Comparison of ENCODE assay signal across 26 mouse cellular contexts in genomic region chr12:44453791-44454190, GRCm38 (mm10).
DNase-seq lines count a peak whose midpoint lies in the region; ATAC-seq and TF ChIP-seq lines count a peak whose summit lies in the region.
"Had no signal": no experiment of that assay in that cellular context is flagged by ENCODE, and none has a peak within 500 bp of the region (broad histone marks: within the 10 kb centered on the region; RNA-seq: fewer than 3 reads in every experiment).

No protein-coding gene starts in this region.

- TF ChIP-seq CTCF in lung, postnatal 0 days (IDR thresholded peaks at IDR 0.05) = no peak

- no peaks in the 10 kb centered on the region for H3K9me3 ChIP-seq in lung, postnatal 0 days (ENCODE audit: low read length)
- H3K9me3 ChIP-seq: heart, embryonic 12.5 days; heart, embryonic 15.5 days; hindbrain, embryonic 10.5 days had no signal

- ATAC-seq in lung, postnatal 0 days = no peak
- ATAC-seq: activated CD4-positive, CD25-positive, alpha-beta regulatory T cell, adult 4 months; forebrain, embryonic 14.5 days; hindbrain, postnatal 0 days; inflammation-experienced regulatory T-cells, adult 6 months; intestine, embryonic 16.5 days had no signal

- TF ChIP-seq EP300 in lung, postnatal 0 days (IDR thresholded peaks at IDR 0.05) = no peak

- peak; percentile 11 for DNase-seq in lung, postnatal 0 days (ENCODE audit: low spot score)
- DNase-seq in lung, postnatal 4 days = no peak
- DNase-seq in 3T3-L1 (ENCODE audit: low read depth, low spot score) (peak; percentile 49), NIH3T3 (ENCODE audit: low read depth) (peak; percentile 7)
- peak; percentile 43 for DNase-seq in skeletal muscle tissue, adult 2 months (ENCODE audit: low read depth, low spot score)
- no peak for DNase-seq in urinary bladder, postnatal 36 days (ENCODE audit: low spot score in 2 of 2)
- no peak for DNase-seq in cerebellum, adult 9-10 months
- DNase-seq: adrenal gland, postnatal 25 days; cerebellum, adult 11-12 months; cerebellum, adult 8-10 months; cerebellum, postnatal 14 days; gastrocnemius, postnatal 25 days; heart, adult 18-20 months; heart, postnatal 10 days; heart, postnatal 36 days had no signal

- no peak overlapping the region for H3K27ac ChIP-seq in lung, postnatal 0 days (ENCODE audit: low read length)
- H3K27ac ChIP-seq: heart, embryonic 15.5 days; hindbrain, embryonic 10.5 days; hindbrain, embryonic 14.5 days; hindbrain, postnatal 0 days had no signal

- H3K27me3 ChIP-seq in lung, postnatal 0 days (replicated peaks; ENCODE audit: insufficient read depth, low read length) = no peaks in the 10 kb centered on the region
- H3K27me3 ChIP-seq: CH12.LX; heart, embryonic 12.5 days; heart, embryonic 15.5 days had no signal

- H3K36me3 ChIP-seq in lung, postnatal 0 days (ENCODE audit: insufficient read depth, low read length) = no peaks in the 10 kb centered on the region
- H3K36me3 ChIP-seq: G1E; heart, embryonic 12.5 days; heart, embryonic 15.5 days; hindbrain, embryonic 10.5 days had no signal

- no peak overlapping the region for H3K9ac ChIP-seq in lung, postnatal 0 days (replicated peaks; ENCODE audit: low read depth)
- H3K9ac ChIP-seq: heart, embryonic 12.5 days; heart, embryonic 15.5 days; hindbrain, embryonic 14.5 days had no signal

- no peak overlapping the region for H3K4me2 ChIP-seq in lung, postnatal 0 days (replicated peaks; ENCODE audit: low read depth, low read length)
- H3K4me2 ChIP-seq: heart, embryonic 12.5 days; heart, embryonic 15.5 days; hindbrain, embryonic 14.5 days had no signal

- no peaks in the 10 kb centered on the region for H3K4me1 ChIP-seq in lung, postnatal 0 days (ENCODE audit: insufficient read depth, low read depth, low read length)
- H3K4me1 ChIP-seq: heart, embryonic 12.5 days; heart, embryonic 15.5 days; hindbrain, embryonic 10.5 days had no signal

- 82% methylated on average over 4 of the region's 4 CpGs for WGBS in lung, postnatal 0 days

- no peak overlapping the region for H3K4me3 ChIP-seq in lung, postnatal 0 days (ENCODE audit: low read depth, low read length)
- H3K4me3 ChIP-seq: heart, embryonic 12.5 days; heart, embryonic 15.5 days; hindbrain, embryonic 10.5 days had no signal

Comparison
In these comparisons a context has a peak if more than half of its experiments do, and no peak if none do; other contexts are left out.
1. DNase-seq: peak in lung, postnatal 0 days (single experiment), 3T3-L1 (single experiment), NIH3T3 (single experiment) and skeletal muscle tissue, adult 2 months (single experiment); none in lung, postnatal 4 days (0 of 2), urinary bladder, postnatal 36 days (0 of 2) and cerebellum, adult 9-10 months (single experiment).